Mouse (Mus musculus) heart, postnatal 14 days (tissue): ENCODE results near the gene Scarf1. TPM values are rescaled to one million over a fixed set of nuclear protein-coding genes. Genes with fewer than 3 reads are reported as not detected.

ENCODE experiments used
- DNase-seq, 2 experiments: peaks; one replicate each; pipeline ENCODE4 v3.0.0; 2021 to 2022
- intact Hi-C: fragments of 180-260 bp; cut with DNase I; formaldehyde crosslinking; loops from one replicate; pipeline ENCODE4 v1.15.1; 2025
- total RNA-seq, 2 experiments: library from RNA; stranded (reverse); gene quantifications; 2 replicates each; pipeline ENCODE4 v1.2.3; 2021

Scarf1 gene
- total RNA-seq, 2 experiments from 2014 or later = 15.7 to 16.5 TPM

DNA sequence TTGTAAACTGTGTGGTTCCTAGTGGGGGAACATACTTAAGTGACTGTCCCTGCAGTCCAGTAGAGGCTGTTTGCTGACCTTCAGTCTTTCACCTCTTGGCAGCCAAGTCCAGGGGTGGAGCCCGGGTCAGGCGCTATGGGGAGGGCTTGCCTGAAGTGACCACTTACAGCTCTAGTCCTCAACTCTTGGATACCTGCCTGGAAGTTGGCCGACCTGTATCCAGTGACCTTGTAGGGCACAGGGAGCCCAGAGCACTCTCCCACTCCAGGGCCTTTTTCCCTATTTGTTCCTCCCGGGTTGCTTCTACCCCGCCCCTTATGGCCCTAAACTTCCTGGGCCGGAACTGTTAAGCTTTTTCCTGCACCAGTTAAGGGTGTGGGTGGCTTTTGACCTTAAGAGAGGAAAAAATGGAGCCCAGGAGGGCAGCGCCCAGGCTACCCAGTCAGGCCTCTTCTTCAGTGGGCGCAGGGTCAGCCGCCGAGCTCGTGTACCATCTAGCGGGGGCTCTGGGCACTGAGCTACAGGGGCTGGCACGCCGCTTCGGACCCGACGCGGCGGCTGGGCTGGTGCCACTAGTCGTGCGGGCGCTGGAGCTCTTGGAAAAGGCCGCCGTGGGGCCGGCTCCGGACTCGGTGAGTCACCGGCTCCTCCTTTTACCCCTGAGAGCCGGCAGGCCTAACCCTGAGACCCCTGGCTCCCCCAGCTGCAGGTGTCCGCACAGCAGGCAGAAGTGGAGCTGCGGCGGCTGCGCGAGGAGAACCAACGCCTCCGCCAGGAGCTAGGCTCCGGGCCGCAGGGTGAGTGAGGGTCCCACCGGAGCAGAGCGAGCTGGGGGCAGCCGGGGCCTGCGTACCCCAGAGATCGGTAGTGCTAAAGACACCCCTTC lies 3.4 kb upstream of the Scarf1 start, which contains the start of gene Rilp:
Gene Rilp, plus strand, starts transcription at position 354 of the 886 bp plus-strand sequence.
- peak; percentile 74 to 84 for DNase-seq
- intact Hi-C loops = loop anchor here (2.0 kb wide), 2 partner anchors 41 to 109 kb away; no protein-coding TSS in a partner anchor

DNA sequence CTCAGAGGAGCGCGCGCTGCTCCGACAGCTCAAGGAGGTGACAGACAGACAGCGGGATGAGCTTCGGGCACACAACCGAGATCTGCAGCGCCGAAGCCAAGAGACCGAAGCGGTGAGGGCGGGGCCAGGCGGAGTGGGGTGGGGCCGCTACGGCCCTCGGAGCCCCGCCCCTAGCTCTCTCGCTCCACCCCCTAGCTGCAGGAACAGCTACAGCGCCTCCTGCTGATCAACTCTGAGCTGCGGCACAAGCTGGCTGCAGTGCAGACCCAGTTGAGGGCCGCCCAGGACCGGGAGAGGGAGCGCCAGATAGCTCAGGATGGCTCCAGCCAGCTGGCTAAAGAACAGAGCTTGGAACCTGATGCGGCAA lies 2.7 kb upstream of the Scarf1 start:
- intact Hi-C loops = loop anchor here (2.0 kb wide), 1 partner anchor 110 kb away; no protein-coding TSS in a partner anchor

DNA sequence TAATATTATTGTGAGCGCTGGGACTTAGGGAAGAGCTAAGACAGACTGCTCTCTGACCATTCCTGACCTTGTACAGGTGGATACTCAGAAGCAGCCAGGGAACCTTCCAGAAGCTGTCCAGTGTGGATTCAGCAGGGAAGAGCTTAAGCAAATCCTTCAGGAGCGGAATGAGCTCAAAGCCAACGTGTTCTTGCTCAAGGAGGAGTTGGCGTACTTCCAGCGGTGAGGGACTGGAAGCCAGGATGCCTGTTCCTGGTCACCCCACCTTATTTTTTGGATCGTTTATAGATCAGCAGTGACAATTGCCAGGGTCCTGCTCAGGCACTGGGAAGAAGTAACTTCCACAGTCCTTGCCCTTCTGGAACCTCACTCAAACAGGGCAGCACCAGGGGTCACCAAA lies 2.1 kb upstream of the Scarf1 start:
- peak; percentile 68 to 69 for DNase-seq

More for the DNA sequence above, 2.7 kb upstream of the Scarf1 start:
- peak; percentile 96 to 98 for DNase-seq

DNA sequence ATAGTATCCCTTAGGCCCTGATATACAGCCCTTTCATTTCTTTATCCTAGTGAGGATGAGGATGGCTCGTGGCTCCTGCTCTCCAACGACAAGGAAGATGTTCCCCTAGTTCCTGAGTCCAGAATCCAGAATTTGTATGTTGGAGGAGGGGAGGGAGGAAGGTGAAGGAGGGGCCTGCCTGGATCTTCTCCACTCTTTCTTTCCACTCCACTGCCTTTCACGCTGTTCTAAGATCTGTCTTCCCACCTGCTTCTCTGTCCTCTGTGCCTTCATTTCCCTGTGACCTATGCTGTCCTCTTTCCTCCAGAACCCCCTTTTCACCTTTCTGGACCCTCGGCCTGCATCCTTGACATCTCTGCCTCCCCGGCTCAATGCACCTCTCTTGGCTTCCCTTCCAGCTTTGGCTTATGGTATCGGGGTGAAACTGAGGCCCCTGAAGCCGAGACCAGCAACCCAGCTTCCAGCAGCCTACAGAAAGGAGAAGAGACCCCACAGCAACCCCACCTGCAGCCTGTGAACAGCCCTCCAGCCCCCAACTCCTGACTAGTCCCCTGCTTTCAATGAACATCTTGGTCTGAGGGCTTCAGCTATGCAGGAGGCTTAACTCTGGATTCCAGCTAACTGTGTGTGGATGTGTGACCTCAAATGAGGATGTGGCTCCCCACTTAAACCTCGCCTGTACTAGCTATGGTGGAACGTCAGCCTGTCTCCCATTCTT lies 880 bp upstream of the Scarf1 start:
- no peak for DNase-seq
- intact Hi-C loops = no loop called here

More for the DNA sequence above, 2.1 kb upstream of the Scarf1 start:
- intact Hi-C loops = loop anchor here (2.0 kb wide), 1 partner anchor 110 kb away; no protein-coding TSS in a partner anchor

DNA sequence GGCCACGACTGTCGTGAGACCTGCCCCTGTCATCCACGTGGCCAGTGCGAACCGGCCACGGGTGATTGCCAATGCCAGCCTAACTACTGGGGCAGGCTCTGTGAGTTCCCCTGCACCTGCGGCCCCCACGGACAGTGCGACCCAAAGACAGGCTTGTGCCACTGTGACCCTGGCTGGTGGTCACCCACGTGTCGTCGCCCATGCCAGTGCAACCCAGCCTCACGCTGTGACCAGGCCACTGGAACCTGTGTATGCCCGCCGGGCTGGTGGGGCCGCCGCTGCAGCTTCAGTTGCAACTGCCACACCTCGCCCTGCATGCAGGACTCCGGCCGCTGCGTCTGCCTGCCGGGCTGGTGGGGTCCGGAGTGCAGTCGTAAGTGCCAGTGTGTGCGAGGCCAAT lies 1.8 kb downstream of the Scarf1 start:
- intact Hi-C loops = loop anchor here (2.0 kb wide), 1 partner anchor 14 kb away; no protein-coding TSS in a partner anchor
- DNase-seq = no peak

DNA sequence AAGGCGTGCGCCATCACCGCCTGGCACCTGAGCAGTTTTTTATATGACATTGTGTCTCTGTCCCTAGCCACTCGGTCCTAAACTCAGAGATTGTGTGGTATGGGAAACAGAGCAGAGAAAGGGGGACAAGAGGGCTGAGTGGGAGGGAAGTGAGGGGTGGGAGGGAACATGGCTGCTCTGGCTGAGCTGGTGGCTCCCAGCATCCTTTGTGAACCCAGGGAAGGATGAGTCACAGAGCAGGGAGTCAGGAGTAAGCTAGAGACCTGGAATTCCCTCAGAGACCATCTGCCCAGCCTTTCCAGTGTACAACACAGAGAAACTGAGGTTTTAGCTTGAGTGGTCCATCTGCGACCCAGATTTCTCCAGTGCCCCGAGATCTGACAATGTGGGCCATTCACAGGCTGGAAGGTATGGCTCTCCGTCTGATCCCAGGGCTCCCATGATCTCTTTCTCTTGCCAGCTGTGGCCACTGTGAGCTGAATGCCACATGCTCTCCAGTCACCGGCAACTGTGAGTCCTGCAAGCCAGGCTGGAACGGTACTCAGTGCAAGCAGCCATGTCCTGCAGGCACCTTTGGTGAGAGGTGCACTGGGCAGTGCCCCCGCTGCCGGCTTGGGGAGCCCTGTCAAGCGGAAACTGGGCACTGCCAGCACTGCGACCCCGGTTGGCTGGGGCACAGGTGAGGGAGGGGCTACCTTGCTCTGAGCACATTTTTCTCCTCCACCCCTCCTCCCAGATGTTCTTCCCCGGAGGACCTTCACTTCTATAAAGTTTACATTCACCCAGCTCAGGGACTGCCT lies 6.7 kb downstream of the Scarf1 start:
- intact Hi-C loops = no loop called here
- no peak for DNase-seq

DNA sequence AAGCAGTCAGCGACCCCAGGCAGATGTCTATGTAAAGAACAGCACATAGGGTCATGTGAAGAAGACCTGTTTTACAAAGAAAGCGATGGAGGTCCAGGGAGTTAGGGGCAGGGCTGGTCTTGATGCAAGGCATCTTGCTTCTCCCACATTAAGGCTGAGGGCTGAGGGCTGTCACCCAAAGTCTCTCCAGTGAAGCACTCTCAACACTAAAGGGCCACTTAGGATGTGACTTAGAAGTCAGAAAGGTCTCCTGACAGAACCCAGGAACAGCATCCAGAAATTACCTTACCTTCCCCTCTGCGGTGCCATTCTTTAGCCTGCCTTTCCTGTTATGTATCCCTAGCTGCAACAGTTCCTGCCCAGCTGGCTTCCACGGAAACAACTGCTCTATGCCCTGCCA lies 8.3 kb downstream of the Scarf1 start:
- DNase-seq = no peak
- intact Hi-C loops = no loop called here

DNA sequence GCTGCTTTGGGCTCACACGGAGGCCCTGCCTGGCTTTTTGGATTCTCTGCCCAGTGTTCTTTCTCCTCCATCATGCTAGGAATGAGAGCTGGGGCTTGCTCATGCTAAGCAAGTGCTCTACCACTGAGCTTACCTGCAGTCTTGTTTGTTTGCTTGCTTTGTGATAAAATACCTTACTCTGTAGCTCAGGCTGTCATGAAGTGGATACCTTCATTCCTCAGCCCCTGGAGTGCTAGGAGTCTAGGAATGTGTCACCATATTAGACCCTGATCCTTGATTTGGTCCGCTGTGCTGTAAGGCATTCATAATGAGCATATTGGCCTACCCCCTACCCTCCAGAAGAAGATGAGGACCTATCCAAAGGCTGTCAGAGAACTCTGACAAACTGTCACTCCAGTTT lies 9.5 kb downstream of the Scarf1 start:
- DNase-seq = no peak
- intact Hi-C loops = no loop called here

DNA sequence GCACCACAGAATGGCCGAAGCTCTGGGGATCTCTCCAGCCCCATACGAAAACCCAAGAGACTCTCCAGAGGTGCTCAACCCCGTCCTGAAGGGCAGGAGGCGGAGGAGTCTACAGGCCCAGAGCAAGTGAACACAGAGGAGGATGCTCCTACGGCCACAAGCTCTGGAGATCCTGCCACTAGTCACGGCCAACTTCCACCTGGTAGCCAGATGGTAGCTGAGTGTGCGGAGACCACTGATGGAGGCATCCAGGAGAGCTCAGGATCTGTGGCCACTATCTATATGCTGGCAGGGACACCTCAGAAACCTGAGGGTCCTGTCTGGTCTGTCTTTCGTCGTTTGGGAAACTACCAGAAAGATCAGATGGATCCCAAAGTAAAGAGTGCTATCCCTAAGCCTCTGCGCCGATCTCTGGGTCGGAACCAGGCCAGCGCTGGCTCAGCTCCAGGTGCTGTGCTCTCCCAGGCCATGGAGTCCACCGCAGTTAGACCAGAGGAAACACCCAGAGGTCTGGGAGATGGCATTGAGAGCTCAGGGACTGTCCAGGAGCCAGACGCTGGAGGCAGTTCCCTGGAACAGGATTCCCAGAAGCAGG lies 12.3 kb downstream of the Scarf1 start:
- no peak for DNase-seq
- intact Hi-C loops = no loop called here

DNA sequence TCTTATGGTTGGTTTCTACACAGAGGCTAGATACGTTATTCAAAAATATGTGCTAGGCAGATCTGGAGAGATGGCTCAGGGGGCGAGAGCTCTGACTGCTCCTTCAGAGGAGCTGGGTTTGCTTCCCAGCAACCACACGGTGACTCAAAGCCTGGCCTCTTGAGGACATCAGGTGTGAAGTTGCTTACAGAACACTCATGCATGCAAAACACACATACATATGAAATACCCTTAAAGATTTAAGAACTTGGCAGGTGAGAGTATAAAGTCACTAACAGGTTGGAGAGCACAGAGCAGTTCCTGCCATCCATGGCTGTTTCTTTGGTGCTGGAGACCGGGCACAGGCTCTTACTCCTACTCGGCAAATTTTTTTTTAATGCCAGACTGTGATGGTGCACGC lies 13.6 kb downstream of the Scarf1 start:
- intact Hi-C loops = no loop called here
- DNase-seq = no peak

DNA sequence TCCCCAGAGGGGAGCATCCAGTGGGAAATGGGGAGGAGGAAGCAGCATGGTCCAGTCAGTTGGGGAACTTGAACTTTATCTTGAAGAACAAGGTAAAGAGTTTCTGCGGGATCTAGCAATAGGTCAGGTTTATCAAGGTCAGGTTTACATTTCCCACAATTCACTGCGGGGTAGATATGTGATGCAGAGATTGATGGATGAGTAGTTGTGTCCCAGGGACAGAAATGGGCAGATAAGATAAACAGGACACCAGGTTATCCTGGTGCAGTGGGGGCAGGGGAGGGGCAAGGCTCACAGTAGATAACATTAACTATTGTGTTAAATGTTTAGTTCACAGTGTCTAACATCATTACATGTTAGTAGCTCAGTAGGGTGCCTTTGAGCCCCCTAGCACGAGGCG lies 16.4 kb downstream of the Scarf1 start:
- intact Hi-C loops = loop anchor here (1.0 to 5.0 kb wide), 3 partner anchors 15 to 213 kb away; no protein-coding TSS in a partner anchor
- no peak for DNase-seq

DNA sequence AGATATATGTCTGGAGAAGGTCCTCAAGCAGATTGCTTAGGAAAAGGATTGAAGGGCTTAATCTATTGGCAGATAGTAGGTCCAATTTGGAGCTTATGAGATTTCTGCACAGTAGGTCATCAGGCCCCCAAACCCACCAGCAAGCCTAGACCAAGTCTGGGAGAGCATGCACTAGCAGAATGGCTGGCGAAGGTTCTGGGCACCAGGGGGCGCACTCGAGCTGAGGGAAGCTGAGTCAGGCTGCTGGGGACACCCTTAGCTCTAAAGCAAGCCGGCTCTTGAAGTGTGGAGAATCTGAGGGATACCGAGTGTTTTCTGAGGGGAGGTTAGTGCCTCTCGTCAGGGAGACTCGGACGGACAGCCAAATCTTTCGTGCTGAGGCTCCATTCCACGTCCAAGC lies 17.0 kb downstream of the Scarf1 start:
- peak; percentile 97 to 100 for DNase-seq
- intact Hi-C loops = loop anchor here (1.0 to 5.0 kb wide), 2 partner anchors 43 to 212 kb away; no protein-coding TSS in a partner anchor

DNA sequence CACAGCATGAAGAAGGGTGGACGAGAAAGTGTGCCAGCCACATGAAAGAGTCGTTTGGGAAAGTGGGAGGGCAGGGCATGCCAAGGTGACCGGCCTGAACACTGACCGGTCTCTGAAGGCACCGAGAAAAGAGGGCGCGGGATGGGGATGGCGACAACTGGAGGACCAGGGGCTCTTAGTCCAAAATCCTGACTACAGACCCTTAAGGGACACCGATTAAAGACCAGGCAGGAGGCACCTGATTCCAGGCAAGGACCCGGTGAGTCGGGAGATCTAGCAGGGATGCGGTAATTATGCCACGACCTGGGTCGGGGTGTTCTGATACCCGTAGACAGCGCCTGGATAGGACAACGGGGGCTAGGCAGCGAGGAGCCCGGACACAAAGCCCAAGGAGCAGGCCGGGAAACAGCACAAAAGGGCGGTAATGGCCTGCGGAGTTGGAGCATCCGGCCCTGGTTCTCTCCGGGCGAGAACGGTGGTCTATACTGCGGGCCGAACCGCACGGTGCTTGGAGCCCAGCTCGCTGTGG lies 17.6 kb downstream of the Scarf1 start:
- peak in 1 of 2 experiments; percentile 43 for DNase-seq
- intact Hi-C loops = loop anchor here (1.0 to 5.0 kb wide), 2 partner anchors 42 to 211 kb away; no protein-coding TSS in a partner anchor

DNA sequence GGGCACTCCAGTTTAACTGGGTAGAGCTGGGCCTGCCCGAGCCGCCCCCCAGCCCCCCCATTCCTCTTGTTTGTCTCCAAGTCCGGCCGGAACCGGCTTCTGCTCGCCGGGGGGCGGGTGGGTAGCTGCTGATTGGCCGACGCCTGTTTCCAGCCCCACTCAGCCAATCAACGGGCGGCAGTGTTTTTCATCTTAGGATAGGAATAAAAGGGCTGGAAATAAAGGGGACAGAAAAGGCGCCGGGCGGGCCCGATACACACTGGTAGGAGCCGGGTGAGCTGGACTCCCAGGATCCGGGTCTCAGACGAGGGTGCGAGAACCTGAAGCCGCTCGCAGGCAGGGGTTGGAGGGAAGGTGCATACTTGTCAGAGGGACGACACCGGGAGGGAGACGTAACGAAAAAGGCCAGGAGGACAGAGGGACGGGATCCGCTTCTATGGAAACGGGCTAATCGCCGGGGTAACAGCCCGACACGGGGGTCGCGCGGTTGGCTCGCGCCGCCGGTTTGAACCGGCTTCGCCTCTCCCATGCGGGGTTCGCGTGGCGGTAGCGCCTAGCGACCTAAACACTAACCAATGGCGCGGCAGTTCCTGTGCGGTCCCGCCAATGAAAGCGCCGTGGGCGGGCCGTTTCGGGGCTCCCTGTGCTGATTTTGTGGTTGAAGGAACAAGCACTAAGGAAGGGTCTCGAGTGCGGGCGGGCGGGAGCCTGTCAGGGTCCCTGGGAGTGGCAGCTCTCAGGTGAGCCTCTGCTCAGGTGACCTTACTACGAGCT lies 18.3 kb downstream of the Scarf1 start, which contains the start of gene Slc43a2:
Gene Slc43a2, plus strand, starts transcription at position 226 of the 774 bp plus-strand sequence.
- DNase-seq = peak; percentile 91 to 92
- intact Hi-C loops = loop anchor here (5.0 kb wide), 1 partner anchor 211 kb away; no protein-coding TSS in a partner anchor

DNA sequence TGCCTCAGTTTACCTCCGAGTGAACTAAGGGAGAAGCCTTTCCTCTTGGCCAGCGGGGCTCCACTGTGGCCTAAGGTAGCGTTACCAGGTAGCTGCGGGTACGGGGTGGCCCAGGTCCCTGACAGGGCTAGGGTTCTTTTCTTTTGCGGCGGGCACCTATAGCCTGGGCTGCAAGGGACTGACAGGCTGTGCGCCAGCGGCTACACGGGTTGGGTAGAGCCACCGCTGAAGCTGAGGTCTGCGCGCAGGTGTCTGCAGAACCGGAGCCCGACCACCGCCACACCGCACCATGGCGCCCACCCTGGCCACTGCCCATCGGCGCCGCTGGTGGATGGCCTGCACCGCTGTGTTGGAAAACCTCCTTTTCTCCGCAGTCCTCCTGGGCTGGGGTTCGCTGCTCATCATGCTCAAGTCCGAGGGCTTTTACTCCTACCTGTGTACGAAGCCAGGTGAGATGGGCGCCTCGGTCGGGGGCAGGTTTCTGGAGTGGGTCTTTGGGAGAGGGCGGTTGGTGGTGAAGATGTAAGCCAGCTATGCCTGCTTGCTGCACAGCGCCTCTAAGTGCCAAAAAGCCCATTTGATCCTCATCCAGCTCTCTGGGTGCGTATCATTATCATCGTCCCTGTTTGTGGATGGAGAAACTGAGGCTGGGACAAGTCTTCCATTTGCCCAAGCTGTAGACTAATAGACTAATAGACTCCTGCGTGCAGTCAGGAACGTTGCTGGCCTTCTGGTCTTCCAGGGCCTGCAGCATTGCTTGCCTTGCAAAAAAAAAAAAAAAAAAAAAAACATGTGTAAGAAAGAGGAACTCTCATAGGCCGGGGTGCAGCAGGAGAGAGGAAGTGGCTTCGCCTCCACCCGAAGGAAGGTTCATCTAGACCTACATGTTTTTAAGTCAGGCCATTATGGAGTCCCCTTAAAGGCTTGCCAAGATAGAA lies 19.3 kb downstream of the Scarf1 start:
- no peak for DNase-seq
- intact Hi-C loops = loop anchor here (5.0 kb wide), 1 partner anchor 210 kb away; no protein-coding TSS in a partner anchor

DNA sequence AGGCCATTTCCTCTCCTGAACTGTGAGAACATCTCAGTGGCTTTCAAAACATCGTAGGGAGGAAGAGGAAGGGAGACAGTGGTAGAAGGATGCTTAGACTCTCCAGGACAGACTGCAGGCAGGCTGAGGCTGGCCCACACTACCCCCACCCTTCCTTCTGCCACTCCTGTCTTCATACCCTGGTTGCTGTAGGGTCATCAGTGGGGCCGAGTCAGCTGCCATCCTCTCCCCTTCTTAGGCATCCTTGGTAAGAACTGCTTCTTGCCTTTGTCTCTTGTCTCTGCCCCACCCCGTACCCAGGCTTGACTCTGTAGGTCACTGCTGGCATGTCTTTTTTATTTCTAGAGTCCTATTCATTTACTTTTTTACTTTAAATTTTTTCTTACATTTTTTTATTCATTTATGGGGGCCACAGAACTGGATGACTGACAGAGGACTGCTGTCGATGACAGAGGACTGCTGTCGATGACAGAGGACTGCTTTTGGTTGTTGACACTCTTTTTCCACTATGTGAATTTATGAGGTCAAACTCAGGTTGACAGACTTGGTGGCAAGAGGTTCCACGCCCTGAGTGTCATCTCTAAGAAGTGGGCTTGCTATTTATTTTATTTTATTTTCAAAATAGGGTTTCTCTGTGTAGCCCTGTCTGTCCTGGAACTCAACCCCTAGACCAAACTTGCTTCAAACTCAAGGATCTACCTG lies 20.1 kb downstream of the Scarf1 start:
- DNase-seq = no peak
- intact Hi-C loops = loop anchor here (5.0 kb wide), 1 partner anchor 209 kb away; no protein-coding TSS in a partner anchor
